Mouse (Mus musculus) CD4-positive, CD25-positive, alpha-beta regulatory T cell, adult 2 months (primary cell): ENCODE measurements at regions not wholly inside any gene's neighbourhood (a gene's known extent, or its start where the extent isn't known, plus 50 kb on each side); places are given as distances from the start of the nearest gene placed in this dataset.
"Not testable (repeated sequence)": the region's sequence is repeated elsewhere in the genome, so short reads cannot be mapped to it uniquely, and the experiment has no call there.

ENCODE experiments used
- DNase-seq: peaks from one replicate; pipeline ENCODE4 v3.0.0-alpha.2; 2012; ENCODE audit warnings: low read depth, low spot score

DNA sequence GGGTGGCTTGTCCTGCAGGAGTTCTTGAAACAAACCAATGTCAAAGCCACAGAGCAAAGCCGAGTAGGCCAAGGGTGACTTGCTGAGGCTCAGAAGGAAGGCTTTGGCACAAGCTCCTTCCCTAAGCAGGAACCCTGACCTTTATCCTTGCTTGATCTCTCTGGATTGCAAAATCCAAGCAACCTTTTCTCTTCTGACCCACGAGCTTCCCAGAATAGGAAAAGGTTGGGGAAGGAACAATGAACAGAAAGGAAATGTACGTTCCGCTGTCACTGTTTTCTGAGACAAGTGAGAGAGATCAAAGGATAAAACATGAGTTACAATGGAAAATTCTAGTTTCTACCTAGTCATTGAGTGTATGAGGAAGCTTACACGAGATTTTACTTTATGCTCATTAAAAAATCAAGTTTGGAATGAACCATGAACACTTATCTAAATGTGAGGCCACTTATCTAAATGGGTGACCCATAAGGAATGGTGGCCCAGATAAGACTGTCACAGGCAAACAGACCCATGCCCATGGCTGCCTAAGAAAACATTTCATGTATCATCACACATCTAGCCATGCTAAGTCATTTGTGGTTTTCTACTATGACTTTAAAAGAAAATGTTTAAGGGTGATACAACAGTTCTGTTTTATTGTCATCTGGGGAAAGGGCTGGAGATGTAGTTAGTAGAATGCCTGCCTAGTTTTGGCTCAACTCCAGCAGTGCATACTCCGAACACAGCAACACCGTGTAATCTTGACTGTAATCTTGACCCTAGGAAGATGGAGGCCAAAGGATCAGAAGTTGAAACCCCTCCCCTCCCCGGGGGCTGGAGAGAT, 80.7 kb upstream of the Tbl1xr1 start:
- peak; percentile 38 for DNase-seq

DNA sequence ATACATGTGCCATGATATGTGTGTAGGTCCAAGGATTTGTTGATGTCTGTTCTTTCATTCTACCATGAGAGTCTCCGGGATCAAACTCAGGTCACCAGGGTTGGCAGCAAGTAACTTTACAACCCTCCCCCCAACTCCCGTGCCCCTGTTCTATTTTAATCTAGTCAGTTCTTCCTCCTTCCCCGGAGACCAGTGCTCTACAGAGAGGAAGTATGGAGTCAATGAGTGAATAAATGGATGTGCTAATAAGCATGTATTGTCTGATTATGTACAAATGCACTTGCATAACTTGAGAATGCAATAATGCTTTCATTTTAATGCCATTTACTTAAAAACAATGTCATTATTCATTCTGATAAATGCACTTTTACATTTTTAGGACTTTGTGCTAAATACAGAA, 79.1 kb upstream of the Tbl1xr1 start:
- no peak for DNase-seq

DNA sequence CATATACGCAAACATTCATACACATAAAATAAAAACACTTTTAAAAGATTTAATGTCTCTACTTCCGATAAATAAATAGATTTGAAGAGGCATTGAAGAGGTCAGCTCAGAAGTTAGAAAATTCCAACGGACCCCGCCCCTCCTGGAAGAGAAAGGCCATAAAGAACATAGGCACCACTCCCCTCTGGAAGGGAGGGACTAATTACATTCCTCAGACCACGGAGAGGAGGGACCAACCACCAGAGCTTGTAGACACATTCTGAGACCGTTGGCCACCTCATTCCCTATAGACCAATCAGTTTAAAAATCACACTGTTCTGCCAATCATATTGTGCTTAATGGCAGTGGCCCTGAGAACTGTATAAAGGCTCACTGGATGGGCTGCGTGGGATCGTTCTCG, 71.0 kb upstream of the Tbl1xr1 start:
- no peak for DNase-seq

DNA sequence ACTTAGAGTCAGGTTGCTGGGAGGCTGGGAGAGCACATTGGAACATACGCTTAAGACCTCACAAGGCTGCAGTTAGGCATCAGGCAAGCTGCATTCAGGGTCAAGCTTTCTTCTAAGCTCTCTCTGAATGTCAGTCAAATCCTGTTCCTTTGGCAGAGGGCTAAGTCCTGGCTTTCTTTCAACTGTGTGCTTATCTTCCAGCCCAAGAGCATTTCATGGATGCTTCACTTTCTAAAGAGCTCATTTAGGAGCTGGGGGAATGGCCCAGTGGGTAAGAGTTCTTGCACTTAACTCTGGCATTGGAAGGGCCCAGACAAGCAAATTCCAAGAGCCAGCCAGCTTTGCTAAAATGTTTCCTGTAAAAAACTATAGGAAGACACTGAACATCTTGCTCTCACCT, 70.3 kb upstream of the Tbl1xr1 start:
- DNase-seq, result no peak

DNA sequence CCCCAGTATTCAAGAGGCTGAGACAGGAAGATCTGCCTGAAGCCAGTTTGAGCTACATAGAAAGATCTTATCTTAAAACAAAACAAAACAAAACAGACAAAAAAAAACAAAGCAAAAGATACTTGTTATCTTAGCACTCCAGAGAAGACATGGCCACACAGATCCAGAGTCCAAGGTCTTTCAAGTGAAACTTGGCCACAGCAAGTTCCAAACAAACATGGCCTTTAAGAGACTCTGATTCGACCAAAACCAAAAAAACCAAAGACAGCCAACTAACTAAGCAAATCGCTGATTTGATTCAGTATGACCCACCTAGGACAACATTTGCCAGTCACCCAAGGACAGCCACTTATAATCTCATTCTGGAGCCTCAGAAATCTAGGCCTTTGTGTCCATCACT, 69.8 kb upstream of the Tbl1xr1 start:
- no peak for DNase-seq

DNA sequence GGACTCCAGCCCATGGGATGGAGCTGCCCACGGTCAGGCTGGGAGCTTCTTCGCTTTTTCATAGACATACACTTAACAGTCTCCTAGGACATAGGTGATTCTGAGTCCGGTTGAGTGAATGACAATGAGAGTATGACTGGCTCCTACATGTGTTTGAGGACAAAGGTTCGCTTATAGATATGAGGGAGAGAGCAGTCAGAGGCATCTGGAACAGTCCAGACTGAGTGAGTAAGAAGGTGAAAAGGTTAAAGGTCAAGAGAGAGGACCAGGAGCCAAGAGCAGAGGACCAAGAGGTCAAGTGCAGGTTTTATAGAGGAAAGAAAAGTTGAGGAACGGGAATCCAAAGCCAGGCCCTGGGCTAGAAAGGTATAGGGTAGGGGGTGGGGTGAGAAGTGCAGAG, 68.7 kb upstream of the Tbl1xr1 start:
- no peak for DNase-seq

DNA sequence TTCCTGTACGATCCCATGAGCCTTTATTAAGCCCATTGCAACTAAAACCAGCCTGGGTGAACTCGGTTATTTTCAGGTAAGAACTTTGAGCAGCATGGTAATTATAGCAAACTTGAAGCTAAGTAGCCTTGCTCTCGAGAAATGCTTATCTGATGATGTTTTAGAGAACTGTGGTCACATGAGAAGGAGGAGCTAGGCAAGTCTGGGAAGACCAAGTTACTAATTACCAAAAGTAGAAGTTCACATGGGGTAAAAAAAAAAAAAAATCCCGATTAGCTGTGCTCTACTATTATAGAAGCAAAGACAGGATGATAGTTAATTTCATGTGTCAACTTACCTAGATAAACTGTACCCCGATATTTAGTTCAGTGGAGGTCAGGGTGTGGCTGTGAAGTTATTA, 68.0 kb upstream of the Tbl1xr1 start:
- no peak for DNase-seq

DNA sequence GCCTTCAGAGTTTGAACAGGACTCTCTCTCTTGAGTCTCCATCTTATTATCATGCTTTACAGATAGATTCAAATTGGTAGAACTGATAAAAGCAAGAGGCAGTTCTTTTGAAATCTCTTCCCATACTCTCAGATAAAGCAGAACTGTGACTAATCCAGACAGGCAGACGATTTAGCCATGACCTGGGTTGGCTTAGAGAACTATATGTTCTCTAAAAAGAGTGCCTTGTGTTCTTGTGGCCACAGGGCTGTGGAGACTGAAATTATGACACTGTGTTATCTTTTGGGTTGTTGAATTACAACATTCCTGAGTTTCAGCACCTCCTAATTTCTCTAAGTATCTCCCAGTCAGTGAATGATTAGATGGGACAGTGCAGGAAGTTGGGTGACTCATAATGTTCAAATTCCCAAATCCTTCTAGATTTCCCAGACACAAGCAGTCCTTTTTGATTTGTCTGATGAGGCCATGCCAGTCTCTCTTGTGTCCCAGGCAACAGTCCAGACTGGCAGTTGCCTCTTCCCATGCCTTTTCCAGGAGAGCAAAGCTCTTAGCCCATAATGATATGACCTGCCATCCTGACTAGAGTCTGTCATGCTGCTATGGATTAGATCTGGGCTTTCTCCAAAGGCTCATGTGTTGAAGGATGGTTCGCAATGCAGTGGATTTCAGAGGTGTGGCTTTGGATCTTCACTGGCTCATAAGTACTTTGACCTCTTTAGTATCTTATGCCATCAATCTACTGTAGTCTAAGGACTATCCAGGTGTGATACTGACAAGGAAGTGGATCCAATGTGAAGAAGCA, 66.4 kb upstream of the Tbl1xr1 start:
- DNase-seq, result no peak

DNA sequence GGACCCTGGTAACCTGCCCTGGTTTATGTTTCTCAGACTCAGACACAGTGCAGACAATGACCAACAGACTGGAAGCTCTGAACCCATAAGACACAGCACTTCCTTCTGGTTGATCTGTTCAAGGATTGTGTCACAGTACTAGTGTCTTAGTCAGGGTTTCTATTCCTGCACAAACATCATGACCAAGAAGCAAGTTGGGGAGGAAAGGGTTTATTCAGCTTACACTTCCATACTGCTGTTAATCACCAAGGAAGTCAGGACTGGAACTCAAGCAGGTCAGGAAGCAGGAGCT, 65.8 kb upstream of the Tbl1xr1 start:
- DNase-seq, result not testable (repeated sequence)

DNA sequence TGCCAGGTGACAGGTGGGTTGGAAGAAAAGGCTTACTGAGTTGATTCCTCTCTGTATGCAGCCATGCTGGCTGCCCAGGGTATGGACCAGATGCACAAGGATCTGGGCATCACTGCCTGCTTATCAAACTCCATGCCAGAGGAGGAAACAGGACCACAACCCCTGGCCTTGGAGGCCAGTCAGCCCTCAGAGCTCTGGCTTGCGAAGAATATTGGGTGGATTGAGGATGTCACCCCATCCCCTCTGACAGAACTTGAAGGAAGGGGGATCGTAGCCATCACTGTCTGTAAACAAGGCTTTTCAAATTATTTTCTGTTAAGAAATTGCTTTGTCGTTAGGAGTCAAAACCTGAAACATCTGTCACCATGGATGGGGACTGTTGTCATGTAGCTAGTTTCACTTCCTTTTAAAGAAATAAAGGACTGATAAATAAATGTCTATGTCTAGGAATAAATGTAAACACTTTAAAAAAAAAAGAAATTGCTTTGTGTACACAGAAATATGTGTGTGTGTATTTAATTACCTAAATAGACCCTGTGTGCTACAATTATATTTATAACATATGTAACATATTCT, 55.0 kb upstream of the Tbl1xr1 start:
- no peak for DNase-seq

DNA sequence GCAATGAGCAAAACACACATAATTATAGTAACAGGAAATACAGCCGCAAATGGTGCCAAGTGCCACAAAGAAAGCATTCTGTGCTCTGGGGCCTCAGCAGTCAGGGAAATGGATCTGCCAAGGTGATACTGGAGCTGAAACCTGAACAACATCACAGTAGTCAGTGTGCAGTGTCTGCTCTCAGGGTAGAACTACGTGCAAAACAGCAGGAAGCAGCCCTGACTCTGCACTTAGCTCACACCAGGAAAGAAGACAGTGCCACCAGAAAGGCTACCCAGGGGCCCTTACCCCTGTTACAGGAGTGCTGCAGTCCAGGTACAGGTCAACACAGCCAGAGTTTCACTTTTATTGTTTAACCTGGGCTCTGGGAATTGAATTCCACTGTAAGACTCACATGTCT, 54.0 kb upstream of the Tbl1xr1 start:
- peak; percentile 47 for DNase-seq

DNA sequence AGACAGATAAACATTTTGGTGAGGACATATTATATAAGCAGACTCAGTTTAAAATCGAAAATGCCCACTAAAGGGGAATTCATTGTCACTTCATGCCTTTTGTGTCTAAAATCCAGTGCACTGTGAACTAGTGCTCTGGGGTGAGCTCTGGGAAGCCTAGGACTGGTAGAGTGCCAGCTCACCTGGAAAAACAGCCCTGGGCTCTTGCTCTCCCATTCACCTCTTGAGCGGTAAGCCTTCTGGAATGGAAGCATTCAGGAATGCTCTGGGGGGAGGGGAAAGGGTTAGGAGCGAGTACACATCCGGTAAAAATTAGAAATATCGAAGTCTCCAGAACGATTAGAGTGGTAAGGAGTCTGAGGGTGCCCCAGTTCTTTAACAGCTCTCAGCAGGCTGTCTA, 53.4 kb upstream of the Tbl1xr1 start:
- DNase-seq, result no peak

DNA sequence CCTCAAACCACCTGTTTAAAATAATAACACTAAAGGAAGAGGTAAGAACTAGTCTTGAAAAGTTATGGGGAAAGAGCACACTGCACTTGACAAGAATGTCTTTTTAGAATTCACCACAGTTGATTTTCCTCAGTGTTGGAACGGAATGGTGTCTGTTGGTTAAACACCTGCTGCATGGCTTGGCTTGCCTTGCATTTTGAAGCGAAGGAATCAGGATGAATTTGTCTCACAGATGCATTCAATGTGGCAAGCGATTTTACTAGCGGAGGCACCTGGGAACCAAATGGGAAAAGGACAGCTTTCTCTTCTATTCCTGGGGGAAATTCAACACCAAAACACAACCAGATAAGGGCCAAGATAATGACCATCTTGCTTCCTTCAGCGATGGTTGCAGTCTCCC, 52.9 kb upstream of the Tbl1xr1 start:
- no peak for DNase-seq

DNA sequence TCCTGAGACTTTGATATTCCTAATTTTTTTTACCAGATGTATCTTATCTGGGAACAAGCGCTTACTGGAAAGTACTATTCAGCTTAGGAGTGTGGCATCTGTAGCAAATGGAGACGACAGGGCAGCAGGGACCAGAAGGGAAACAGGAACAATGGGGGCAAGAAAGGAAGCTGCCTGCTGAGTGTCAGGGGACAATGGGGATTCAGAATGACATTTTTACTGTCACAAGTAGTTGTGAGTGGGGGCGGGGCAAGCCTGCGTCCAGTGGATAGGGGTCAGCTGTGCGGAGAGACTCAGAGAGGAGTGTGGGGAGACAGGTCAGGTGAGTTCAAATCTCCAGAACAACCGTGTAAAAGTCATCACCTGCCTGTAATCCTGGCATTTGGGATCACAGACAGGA, 52.3 kb upstream of the Tbl1xr1 start:
- no peak for DNase-seq

DNA sequence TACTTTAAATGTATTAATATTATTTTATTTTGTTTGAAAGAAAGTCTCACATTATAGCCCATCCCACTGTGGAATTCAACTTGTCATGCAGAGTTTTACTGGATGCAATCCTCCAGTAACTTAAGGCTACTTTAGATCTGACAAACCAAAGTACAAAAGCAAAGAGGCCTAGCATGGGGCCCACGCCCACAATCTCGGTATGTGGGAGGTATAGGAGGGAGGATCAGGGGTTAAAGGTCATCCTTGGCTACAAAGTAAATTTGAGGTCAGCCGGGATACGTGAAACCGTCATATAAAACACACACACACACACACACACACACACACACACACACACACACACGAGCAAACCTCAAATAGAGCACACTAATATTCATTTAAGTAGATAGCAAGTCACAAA, 51.3 kb upstream of the Tbl1xr1 start:
- no peak for DNase-seq

DNA sequence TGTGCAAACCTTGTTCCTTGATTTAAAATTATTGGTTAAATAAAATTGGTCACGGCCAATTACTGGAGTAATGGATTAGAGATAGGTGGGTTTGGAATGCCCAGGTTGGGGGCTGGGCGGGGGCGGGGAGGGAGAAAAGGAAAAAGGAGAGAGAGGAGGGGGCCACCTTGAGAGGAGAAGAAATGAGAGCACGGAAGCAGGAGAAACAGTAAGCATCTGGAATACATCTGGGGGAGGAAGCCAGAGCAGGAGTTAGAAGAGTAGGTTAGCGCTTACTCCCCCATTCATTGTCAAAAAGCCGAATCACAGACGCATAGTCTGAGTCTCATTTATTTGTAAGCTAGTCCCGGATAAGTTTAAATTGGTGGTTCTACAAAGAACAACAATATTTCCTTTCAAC, 50.8 kb upstream of the Tbl1xr1 start:
- DNase-seq, result no peak
